Mouse (Mus musculus) inflammation-experienced regulatory T-cells, adult 6 months (primary cell): ENCODE data around the gene Samd9l. TPM values are rescaled to one million over a fixed set of nuclear protein-coding genes. Genes with fewer than 3 reads are reported as not detected.
"Not testable (repeated sequence)": the region's sequence is repeated elsewhere in the genome, so short reads cannot be mapped to it uniquely, and the experiment has no call there.

Experiments
- ATAC-seq: one replicate; pipeline ENCODE4 v1.8.0; 2017
- polyA plus RNA-seq, 3 experiments: library from polyadenylated mRNA; unstranded; fragments of 100-300 nt; shearing (Covaris generic); gene quantifications; one replicate each; pipeline ENCODE4 v1.2.1; 2017

Gene Samd9l
- polyA plus RNA-seq: 100 to 1,000 TPM in 2 of 3 experiments, 10 to 100 TPM in 1; 96.9 to 154 (median 134) TPM

DNA sequence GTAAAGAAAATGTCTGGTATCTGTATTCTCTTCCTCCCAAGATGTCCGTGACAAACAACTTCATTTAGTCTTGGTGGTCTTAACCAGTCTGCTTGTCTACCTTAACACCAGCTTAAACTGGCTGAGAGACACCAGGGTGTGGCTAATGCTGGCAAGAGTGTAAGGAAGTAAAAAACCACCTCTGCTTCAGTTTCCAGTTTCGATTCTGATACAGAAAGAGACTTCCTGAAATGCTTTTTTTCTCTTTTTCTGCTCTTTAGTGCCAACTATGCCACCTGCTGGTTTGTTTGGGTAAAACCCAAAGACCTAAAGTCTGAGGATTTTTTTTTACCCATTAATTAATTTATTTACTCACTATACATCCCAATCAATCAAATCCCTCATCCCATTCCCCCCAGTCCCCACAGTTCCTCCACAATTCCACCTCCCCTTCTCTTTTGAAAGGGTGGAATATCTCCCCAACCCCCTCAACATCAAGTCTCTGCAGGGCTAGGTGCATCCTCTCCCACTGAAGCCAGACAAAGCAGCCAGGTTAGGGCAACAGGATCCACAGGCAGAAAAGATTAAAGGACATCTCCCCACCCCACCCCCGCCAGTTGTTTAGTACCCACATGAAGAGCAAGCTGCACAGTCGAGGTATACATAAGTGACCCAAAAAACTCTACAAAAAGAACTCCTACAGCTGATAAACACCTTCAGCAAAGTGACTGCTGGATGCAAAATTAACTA, at the start of gene Samd9l:
Gene Samd9l, minus strand, starts transcription at position 233 of the 729 bp plus-strand sequence.
- ATAC-seq: peak; percentile 88

DNA sequence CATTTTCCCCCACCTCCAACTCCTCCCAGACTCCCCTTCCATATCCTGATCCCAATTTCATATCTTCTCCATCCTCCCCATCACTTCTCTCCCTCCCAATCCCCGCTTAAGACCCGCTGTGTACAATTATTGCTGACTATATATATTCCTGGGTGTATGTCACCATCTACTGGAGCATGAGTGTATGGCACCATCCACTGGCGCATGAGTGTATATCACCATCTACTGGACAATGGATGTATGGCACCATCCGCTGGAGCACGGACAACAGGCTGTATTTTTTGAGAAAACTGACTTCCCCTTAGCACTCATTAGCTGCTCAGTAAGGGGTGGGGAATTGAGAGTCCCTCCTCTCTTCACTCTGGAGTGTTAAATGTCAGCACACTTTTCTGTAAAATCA, 48.0 kb upstream of the Samd9l start:
- peak; percentile 100 for ATAC-seq

DNA sequence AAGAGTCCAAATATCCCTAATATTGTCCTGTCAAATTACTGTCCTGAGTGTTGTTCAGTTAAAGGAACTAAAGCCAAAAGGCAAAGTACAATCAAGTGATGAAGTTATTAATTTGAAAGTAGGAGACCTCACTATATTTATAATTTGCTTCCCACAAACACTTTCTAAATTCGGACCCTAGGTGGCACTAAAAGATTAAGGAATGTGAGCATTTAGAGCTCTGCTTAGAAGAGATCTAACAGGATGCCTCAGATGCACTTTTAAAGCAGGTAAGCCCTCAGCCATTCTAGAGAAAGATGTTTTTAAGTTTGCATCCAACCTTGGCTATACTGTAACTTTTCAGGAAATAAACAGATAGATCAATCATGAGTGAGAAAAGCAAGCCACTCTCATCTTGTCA, 44.5 kb upstream of the Samd9l start:
- no peak for ATAC-seq

DNA sequence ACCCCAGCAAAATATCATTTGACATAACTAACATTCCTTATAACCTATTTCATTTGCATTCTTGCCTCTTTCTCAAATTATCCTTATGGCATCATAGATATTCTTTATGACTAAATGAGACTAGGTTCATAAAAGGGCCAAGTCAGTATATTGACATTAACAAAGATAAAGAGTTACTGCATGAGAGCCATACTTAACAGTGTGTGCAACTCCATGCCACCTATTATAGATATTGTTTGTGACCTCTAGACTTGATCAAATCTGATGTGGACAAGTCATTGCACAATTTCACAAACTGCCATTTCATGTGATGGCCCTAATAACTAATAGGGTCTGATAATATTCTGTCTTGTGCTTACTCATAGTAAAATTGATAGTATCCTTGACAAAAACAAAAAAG, 36.7 kb upstream of the Samd9l start:
- ATAC-seq: no peak

DNA sequence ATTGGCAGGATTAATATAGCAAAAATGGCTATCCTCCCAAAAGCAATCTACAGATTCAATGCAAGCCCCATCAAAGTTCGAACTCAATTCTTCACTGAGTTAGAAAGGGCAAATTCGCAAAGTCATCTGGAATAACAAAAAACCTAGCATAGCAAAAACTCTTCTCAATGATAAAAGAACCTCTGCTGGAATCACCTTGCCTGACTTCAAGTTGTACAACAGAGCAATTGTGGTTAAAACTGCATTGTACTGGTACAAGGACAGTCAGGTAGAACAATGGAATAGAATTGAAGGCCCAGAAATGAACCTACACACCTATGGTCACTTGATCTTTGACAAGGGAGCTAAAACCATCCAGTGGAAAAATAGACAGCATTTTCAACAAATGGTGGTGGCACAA, 31.6 kb upstream of the Samd9l start:
- not testable (repeated sequence) for ATAC-seq

DNA sequence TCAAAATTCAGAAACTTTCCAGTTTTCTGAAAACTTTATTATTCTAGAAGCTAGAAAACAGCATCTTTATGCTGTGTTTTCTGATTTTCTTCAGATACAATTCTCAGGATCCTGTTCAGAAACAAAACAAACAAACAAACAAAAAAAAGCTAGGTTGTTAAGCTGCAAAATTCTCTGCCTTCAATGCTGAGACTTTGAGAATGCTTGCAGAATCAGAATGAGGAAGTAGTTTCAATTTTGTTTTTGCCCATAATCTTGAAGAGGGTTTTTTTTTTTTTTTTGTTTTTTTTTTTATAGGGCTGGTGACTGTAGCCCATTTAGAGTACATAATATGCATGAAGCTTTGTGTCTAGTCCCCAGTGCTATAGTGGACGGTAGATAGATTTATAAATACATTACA, 27.7 kb upstream of the Samd9l start:
- no peak for ATAC-seq

DNA sequence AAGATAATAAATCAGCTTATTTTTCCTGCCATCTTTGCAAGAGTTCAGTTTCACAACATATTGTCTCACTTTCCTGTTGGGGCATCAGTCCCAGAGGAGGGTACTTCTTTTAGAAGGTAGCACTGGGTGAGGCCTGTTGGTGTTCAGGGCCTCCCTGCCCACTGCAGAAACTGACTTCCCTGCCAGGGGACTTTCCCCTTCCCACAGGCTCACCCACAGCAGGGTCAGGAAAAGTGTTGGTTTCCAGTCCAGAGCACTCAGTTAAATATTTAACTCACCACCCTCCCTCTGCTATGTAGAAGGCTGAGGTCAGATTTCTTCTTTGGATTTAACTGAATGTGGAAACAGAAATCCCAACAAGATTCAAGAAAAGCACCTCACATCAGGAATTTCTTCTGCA, 26.0 kb upstream of the Samd9l start:
- ATAC-seq: peak; percentile 26

DNA sequence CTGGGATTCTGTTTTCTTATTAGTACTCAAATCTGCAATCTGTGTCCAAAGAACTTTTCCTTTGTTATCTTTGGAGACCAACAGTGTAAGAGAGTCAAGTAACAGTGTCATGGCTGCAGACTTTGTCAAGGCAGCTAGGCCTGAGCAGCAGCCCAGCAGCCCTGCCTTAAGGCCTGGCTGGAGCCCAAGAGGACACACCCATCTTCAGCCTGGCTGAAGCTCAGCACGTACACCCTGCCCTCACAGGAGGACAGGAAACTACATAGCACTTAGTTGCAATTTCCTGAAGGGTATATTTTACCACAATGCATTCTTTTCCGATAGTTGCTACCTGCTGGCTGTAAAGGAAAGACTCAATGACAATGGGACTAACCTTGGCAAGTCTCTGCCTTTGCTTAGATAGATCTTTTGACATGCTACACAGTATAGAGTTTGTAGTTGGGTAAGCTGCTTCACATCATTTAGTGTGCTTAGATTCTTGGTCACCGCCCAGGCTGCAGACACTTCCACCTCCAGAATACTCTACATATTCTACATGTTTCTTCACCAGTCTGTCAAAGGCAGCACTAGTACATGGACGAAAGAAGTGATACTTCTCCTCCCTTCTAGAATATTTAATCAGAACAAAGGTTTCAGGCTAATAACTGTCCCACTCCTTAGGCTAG, 25.4 kb upstream of the Samd9l start:
- peak; percentile 73 for ATAC-seq

DNA sequence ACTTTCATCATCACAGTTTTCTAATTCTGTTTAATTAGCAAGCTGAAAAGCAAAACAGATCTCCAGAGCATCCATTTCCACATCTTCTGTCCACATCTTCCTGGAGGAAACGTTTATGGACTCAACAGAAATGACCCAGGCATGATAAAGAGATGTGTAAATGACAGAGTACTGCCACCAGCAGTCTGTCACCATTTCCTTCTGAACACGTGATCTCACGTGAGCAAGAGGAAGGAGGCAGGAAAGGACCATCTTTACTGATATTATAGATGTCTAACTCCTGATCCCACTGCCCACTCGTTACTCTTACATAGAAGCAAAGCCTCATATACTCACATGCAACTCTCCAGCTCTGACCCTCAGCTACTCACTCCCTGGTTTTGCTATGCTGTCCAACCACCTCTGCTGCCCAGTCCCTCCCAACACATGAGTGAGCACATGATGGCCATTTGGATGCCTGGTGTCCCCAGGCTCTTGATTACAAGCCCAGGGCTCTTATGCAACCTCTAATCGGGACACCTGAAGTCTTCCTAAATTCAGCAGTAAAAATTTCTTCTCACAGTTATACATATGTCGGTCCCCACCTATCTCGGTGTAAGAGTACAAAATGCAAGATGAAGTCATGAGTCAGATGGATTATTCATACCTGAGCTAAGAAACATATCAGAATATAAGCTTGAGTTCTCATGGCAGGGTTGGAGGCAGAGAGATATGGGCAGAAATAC, 2.0 kb downstream of the Samd9l start:
- ATAC-seq: peak; percentile 72

DNA sequence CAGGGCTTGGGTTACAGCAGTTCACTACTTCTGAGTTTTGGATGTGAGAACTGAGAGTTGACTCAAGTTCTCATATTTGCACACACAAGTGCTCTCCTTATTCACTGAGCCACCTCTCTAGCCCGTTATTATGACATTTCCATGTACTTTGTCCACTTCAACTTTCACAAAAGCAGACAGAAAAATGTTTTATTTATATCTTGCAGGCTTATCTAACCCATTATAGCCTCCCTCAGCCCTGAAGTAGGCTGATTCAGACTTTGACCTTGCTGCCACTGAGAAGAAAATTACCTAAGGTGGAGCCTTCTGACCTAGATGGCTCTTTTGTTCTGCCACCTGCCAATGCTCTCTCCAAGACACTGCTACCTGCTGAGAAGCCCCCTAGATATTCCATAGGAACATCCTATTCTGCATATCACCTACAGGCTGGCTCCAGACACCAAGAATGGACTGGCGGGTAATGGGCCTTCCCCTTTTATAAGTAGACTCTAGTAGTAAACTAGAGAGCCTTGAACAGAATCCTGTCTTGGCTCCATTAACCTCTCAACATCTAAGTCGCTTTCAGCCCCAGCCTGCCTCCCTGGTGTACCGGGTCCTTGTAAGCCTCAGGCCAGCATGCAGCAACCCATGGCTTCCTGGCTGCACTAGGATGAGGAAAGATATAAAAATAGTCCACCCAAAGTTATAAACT, 3.3 kb downstream of the Samd9l start:
- ATAC-seq: not testable (repeated sequence)

DNA sequence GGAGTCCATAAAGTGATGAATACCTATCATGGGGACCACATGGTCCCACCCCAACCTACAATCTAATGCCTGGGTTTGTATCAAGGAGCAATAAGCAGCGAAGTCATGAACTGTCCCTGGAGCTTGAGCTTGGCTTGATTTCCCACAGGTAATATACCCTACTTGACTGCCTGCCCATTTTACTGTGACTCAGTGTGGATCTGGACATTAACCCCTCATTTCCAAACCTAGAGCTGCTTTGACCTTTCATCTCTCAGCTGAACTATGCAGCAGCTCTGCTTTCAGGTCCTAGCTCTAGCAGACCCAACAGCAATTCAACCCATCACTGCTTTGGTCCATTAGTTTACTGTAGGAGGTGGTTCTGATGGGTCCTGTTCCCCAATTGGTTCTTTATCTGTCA, 9.4 kb downstream of the Samd9l start:
- ATAC-seq: no peak

DNA sequence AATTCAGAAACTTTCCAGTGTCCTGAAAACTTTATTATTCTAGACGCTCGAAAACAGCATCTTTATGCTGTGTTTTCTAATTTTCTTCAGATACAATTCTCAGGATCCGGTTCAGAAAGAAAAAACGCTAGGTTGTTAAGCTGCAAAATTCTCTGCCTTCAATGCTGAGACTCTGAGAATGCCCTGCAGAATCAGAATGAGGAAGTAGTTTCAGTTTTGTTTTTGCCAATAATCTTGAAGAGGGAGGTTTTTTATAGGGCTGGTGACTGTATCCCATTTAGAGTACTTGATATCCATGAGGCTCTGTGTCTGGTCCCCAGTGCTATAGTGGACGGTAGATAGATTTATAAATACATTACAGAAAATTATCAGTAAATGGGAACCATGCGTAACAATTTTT, 12.8 kb downstream of the Samd9l start:
- ATAC-seq: peak; percentile 71

DNA sequence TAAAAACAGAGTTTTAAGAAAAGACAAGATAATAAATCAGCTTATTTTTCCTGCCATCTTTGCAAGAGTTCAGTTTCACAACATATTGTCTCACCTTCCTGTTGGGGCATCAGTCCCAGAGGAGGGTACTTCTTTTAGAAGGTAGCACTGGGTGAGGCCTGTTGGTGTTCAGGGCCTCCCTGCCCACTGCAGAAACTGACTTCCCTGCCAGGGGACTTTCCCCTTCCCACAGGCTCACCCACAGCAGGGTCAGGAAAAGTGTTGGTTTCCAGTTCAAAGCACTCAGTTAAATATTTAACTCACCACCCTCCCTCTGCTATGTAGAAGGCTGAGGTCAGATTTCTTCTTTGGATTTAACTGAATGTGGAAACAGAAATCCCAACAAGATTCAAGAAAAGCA, 14.6 kb downstream of the Samd9l start:
- ATAC-seq: not testable (repeated sequence)

DNA sequence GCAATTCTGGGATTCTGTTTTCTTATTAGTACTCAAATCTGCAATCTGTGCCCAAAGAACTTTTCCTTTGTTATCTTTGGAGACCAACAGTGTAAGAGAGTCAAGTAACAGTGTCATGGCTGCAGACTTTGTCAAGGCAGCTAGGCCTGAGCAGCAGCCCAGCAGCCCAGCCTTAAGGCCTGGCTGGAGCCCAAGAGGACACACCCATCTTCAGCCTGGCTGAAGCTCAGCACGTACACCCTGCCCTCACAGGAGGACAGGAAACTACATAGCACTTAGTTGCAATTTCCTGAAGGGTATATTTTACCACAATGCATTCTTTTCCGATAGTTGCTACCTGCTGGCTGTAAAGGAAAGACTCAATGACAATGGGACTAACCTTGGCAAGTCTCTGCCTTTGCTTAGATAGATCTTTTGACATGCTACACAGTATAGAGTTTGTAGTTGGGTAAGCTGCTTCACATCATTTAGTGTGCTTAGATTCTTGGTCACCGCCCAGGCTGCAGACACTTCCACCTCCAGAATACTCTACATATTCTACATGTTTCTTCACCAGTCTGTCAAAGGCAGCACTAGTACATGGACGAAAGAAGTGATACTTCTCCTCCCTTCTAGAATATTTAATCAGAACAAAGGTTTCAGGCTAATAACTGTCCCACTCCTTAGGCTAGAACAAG, 15.1 kb downstream of the Samd9l start:
- peak; percentile 58 for ATAC-seq

DNA sequence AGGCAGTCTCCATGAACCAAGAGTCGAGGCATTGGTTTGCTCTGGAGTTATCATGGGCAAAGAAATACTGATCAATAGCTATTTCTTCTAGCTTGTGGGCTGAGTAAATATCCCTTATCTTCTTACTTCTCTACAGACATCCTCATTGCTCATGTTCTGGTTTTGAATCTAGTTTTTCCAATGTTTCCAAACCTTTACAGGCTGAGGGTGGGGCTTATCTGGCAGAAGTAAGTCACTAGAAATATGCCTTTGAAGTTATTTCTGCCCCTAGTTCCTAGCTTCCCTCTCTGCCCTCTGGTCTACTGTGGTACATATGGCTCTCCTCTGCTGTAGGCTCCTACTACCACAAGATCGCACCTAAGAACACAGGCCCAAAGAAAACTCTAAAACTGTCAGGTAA, 20.2 kb downstream of the Samd9l start:
- no peak for ATAC-seq

DNA sequence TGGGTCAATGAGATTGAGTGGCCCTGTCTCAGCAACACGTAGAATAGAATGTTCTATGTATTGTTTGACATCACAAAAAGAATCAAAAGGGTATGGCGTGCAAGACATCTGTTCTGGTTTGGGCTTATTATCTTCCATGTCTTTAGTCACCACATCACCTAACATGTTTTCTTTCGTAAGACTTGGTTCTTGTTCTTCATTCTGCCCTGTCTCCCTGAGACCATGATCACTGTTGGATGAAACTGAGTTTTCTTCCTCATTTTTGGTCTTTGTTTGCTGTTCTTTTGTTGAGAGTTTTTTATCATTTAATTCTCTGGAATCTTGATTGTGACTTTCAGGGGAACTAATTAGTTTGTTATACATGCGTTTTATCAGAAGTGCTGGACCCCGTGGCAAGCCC, 22.7 kb downstream of the Samd9l start:
- no peak for ATAC-seq

DNA sequence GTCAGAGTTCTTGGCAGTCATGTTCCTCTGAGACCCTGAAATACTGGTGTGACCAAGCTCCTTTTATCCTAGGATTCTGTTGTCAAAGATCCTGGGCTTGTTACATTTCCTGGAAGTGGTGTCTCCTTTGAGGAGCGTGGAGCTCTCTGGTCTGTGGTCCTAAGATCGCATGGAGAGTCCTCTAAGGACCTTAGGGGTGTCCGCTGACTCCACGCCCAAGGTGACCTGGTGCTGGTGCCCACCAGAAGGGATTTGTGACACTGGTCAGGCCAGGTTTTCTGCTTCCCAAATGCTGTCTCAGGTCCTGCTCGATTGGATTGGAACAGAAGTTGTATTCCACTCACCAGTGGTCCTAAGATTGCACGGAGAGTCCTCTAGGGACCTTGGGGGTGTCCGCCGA, 29.8 kb downstream of the Samd9l start:
- ATAC-seq: no peak

DNA sequence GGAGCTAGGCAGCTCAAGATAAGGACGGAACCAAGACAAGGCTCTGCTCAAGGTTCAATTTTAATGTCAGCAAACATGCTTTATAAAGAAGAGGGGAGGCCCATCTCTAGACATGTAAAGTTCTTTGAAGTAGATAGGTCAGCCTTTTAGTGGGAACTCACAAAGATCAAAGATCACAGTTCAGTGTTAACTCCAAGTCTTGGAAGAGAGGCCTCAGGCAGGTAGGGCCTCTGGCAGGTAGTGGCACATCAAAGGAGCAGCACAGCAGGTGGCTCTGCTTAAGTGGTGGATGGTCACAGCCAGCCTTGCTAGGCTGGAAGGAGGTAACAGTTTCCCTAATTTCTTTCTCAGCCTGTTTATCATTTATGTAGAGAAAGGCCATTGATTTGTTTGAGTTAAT, 33.8 kb downstream of the Samd9l start:
- ATAC-seq: not testable (repeated sequence)

DNA sequence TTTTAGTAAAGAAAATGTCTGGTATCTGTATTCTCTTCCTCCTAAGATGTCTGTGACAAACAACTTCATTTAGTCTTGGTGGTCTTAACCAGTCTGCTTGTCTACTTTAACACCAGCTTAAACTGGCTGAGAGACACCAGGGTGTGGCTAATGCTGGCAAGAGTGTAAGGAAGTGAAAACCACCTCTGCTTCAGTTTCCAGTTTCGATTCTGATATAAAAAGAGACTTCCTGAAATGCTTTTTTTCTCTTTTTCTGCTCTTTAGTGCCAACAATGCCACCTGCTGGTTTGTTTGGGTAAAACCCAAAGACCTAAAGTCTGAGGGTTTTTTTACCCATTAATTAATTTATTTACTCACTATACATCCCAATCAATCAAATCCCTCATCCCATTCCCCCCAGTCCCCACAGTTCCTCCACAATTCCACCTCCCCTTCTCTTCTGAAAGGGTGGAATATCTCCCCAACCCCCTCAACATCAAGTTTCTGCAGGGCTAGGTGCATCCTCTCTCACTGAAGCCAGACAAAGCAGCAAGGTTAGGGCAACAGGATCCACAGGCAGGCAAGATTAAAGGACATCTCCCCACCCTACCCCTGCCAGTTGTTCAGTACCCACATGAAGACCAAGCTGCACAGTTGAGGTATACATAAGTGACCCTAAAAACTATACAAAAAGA, 53.3 kb downstream of the Samd9l start:
- ATAC-seq: peak; percentile 87

DNA sequence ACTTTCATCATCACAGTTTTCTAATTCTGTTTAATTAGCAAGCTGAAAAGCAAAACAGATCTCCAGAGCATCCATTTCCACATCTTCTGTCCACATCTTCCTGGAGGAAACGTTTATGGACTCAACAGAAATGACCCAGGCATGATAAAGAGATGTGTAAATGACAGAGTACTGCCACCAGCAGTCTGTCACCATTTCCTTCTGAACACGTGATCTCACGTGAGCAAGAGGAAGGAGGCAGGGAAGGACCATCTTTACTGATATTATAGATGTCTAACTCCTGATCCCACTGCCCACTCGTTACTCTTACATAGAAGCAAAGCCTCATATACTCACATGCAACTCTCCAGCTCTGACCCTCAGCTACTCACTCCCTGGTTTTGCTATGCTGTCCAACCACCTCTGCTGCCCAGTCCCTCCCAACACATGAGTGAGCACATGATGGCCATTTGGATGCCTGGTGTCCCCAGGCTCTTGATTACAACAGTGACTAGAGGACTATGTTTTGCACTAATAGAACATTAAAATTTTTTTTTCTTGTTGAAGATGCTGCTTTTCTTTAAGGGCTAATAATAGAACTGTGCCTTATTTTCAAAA, 54.2 kb downstream of the Samd9l start:
- peak; percentile 68 for ATAC-seq

DNA sequence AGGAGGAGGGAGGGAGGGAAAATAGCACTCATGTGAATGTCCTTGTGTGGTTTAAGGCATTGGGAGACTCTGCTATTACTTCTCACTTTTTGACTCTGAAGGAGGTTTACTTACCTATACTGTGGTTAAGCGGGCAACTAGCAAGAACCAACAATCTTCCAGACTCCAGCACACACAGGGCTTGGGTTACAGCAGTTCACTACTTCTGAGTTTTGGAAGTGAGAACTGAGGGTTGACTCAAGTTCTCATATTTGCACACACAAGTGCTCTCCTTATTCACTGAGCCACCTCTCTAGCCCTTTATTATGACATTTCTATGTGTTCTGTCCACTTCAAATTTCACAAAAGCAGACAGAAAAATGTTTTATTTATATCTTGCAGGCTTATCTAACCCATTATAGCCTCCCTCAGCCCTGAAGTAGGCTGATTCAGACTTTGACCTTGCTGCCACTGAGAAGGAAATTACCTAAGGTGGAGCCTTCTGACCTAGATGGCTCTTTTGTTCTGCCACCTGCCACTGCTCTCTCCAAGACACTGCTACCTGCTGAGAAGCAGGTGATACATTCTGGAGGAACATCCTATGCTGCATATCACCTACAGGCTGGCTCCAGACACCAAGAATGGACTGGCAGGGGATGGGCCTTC, 55.6 kb downstream of the Samd9l start:
- ATAC-seq: not testable (repeated sequence)
